Mouse (Mus musculus) testis, postnatal 14 days (tissue): ENCODE data around the gene Lrrc23.
A peak's percentile ranks its signal among the peaks of the same experiment; 100 is the strongest.

ENCODE experiments used
- DNase-seq: peaks from one replicate; pipeline ENCODE4 v3.0.0; 2021; ENCODE audit warnings: low spot score

The Lrrc23 gene

DNA sequence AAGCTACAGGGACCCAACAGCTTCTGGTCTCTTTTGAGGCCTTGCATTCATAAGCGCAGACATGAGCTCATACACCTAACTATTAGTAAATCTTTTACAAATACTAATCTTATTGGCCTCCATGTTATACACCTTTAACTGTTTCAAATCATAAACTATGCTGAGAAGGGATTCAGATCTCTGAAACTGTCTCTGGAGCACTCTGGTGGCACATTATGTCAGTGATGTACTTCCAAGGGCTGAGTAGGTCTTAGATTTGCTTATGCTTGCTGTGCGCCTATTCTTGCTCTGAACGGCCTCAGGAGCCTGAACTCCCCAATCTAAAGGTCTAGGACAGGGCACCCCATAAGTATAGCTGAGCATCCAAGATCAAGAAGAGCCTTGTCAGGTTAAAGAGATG, 37.7 kb downstream of the Lrrc23 start:
- DNase-seq: no peak

GRCm38 (mm10) chr6:124740888-124741761, 38.4 kb downstream of the Lrrc23 start, which contains the start of gene Grcc10:
Gene Grcc10, minus strand, starts transcription at chr6:124741374.
- DNase-seq: peak; percentile 91

DNA sequence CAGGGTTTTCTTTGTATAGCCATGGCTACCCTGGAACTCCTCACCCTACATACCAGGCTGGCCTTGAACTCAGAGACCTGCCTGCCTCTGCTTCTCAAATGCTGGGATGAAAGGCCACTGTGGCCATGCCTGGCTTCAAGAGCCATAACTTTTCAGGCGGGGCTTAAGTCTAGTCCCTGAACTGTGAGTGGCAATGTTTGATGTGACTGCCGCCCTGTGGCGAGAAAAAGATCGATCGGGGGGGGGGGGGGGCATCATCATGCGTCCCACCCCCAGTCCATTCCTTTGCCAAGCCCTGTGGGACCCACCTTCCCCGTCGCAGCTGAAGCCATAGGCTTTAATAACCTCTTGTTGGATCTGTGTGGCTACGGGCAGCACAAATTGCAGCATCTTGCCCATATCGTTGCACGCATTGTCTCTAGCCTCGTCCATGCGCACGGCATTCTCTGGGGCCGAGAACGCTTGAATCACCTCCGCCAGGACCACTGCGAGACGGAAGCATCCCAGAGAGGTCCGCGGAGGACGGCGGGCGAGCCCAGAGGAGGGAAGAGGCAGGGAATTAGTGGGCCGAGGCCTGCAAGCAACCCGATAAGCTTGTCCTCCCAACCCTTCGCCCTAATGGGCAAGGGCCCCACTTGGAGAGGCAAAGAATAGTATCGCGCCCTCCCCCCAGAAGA, 39.2 kb downstream of the Lrrc23 start:
- DNase-seq: no peak

DNA sequence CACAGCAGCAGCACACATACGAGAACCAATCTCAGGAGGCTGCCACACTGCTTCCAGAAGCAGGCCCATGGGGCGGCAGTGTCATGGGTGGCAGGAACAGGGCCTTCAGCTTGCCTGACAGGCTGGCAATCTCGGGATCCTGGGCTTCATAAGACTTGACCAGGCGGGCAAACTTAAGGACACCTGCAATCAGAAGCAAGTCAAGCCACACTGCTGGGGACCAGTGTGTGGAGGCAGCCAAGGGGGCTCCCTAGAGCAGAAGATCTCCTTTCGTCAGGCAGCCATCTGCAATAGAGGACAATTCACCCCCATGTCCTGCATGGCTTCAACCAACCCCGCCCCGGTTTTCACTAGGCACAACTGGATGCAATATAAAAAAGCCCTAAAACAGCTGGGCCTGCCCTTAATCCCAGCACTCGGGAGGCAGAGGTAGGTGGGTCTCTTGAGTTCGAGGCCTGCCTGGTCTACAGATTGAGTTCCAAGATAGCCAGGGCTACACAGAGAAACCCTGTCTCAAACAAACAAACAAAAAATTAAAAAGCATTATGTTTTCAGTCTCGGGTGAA, 40.2 kb downstream of the Lrrc23 start:
- no peak for DNase-seq

DNA sequence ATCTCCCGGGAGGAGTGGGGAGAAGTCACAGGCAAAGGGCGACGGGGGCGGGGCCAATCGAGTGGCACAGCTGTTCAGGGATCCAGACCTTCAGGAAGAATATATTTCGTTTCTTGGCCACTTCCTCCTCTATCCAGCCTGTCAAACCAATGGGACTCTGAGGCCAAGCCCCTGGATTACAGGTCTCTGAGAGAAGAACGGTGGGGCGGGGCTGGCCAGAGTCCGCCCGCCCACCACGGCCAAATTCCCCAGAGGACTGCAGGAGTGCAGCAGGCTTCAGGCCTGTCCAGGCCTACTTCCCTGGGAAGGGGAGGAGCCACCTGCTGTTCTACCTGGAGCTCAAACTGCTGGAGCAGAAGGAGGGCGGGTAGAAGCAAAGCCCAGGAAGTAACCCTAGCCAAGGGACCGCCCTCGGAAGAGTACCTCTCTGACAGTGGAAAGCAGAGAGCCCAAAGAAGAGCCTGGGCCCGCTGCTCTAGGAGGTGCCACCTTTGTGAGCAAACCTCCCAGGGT, 41.0 kb downstream of the Lrrc23 start, which contains the start of gene Ptpn6:
TSS of gene Ptpn6 (minus strand) at position 204 of the 513 bp plus-strand sequence.
- peak; percentile 62 for DNase-seq

DNA sequence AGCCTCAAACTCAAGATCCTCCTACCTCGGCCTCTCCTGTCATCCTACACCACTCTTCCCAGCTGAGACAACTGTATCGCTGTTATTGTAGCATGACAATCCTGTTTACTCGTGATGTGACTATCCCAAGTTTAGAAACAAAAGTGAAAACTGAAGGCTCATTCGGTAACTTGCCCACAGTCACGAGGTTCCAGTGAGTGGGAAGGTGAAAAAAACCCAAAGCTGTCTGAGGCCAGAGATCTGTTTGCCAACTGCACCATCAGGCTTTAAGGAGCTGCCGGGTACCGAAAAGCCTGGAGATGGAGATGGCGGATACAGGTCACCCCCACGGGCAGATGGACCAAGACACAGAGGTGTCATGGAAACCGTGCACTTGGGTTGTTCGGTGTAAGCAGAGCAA, 42.5 kb downstream of the Lrrc23 start:
- DNase-seq: no peak

- no peak for DNase-seq
Observed at GRCm38 (mm10) chr6:124734417-124734816, 45.1 kb downstream of the Lrrc23 start.

DNA sequence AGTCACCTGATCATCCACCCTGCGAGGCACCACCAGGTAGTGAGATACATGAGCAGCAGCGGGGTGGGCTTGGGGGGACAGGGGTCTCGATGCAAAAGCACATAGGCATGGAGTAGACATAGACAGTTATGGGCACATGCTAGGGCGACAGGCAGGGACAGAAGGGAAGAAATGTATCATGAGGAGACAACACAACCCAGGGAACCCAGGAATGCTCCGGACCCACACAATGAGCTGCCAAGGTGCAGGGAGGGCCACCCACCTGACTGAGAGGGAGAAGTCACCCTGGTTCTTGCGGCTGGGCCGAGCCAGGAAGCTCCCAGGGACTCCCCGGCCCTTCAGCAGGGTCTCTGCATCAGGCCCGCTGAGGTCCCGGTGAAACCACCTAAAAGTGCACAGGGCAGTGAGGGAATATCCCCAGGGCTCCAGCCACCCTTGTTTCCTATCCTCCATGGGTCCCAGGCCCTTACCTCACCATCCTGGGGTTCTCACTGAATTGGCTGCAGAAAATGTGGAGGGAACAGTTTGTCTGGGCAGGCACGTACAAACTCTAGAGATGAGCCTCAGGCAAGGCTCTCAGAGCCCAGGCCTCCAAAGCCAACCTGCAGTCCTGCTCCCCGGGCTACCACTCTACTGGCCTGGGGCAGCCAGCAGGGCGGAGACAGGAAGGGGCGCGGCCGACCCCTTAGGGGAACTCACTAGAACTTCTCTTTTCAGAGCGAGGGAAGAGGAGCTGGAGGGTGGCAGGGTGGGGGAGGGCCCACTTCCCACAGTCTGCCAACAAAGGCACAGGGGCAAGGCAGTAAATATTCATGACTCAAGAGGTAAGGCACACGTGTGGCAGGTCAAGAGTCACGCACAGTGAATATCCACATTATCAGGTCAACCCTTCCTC, 46.8 kb downstream of the Lrrc23 start:
- no peak for DNase-seq

- DNase-seq: no peak
Observed at GRCm38 (mm10) chr6:124731038-124731437, 48.5 kb downstream of the Lrrc23 start.

DNA sequence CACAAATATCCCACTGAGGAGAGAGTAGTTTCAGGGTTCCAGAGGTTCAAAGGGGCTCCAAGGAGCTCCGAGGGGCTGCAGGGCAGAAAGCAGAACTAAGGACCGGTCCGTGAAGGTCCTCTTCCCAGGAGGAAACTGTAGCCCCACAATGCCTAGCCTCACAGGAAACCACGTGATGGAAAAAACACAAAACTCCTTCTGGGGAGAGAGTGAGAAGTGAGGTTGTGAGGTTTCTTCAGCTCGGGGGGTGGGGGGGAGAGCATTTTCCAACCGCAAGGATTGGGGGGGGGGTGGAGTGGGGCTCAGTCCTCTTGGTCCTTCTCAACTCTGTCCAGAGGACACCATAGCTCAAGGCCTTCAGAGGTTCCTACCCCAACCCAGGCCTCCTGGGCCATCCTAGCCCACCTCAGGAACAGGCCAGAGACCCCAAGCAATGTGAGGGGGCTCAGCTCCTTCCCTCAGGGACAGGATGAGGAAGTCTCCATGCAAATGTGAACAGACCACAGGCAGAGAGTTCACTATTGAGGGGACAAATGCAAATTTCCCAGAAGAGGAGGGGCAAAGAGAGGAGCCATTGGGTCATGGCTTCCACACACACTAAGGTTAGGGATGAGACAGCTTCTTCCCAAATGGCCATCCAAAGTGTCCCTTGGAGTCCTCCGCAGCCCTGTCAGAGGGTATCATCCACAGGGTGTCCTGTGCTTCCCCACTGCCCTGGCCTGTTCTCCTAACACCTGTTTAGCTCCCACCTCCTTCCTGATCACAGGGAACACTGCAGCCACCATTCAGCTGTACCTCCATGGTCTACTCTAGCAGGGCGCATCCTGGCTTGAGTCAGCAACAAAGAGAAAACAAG, 49.4 kb downstream of the Lrrc23 start:
- DNase-seq: no peak

- DNase-seq: no peak
Observed at GRCm38 (mm10) chr6:124728621-124729020, 50.9 kb downstream of the Lrrc23 start.

- DNase-seq: no peak
Observed at GRCm38 (mm10) chr6:124724472-124724871, 55.1 kb downstream of the Lrrc23 start.

DNA sequence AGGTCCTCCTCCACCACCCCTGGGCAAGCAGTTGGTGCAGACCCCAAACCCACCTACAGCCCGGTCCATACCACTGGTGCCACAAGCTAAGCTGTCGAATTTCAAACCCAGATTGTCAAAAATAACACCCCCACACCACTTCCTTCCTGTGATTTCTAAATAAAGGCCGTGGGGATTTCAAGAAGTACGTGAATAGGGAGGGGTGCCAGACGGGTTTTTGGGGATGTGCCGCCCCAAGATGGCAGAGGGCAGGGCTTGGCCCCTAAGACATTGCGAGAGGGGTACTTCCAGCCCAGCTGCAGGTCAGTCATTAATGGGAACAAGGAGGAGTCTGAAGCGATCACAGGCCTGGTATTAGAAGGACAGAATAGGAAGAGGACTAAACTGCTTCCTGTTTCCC, 56.0 kb downstream of the Lrrc23 start:
- no peak for DNase-seq

DNA sequence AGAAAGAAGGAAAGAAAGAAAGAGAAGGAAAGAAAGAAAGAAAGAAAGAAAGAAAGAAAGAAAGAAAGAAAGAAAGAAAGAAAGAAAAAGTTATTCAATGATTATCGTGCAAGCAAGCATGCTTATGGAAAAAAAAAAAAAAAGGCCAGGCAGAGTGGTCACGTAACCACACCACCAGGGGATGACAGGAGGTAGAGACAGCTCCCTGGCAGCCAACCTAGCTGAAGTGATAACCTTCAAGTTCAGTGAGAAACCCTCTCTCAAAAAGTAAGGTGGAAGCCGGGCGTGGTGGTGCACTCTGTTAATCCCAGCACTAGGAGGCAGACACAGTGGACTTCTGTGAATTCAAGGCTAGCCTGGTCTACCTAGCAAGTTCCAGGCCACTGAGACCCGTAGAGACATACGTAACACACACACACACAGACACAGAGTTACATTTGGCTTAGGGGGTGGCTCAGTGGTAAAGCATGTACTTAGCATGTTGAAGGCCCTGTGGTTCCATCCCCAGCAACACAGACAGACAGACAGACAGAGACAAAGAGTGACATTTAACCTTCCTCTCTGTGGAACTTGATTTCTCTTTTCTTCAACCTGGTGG, 56.6 kb downstream of the Lrrc23 start:
- DNase-seq: no peak

- no peak for DNase-seq
Observed at GRCm38 (mm10) chr6:124720904-124721303, 58.6 kb downstream of the Lrrc23 start.
